Mouse (Mus musculus) ZHBTc4 (cell line): ENCODE data around the gene Camk2g.

Experiments
- DNase-seq: peaks from one replicate; pipeline ENCODE4 v3.0.0-alpha.2; 2011; ENCODE audit warnings: low read depth, low spot score

The Camk2g gene

GRCm38 (mm10) chr14:20785231-20785630 is 8.7 kb downstream of the Camk2g start:
- no peak for DNase-seq

- DNase-seq, result no peak
Measured at GRCm38 (mm10) chr14:20784708-20785107, 9.2 kb downstream of the Camk2g start.

GRCm38 (mm10) chr14:20783526-20783925 is 10.4 kb downstream of the Camk2g start:
- DNase-seq, result no peak

GRCm38 (mm10) chr14:20782860-20783259 is 11.0 kb downstream of the Camk2g start:
- DNase-seq, result no peak

- DNase-seq, result no peak
Measured at GRCm38 (mm10) chr14:20780217-20780616, 13.7 kb downstream of the Camk2g start.

- no peak for DNase-seq
Measured at GRCm38 (mm10) chr14:20778496-20778895, 15.4 kb downstream of the Camk2g start.

GRCm38 (mm10) chr14:20775661-20776060 is 18.2 kb downstream of the Camk2g start:
- DNase-seq, result no peak

- no peak for DNase-seq
Measured at GRCm38 (mm10) chr14:20773410-20773809, 20.5 kb downstream of the Camk2g start.

- DNase-seq, result no peak
Measured at GRCm38 (mm10) chr14:20772808-20773207, 21.1 kb downstream of the Camk2g start.

GRCm38 (mm10) chr14:20771941-20772340 is 21.9 kb downstream of the Camk2g start:
- no peak for DNase-seq

GRCm38 (mm10) chr14:20768581-20768980 is 25.3 kb downstream of the Camk2g start:
- no peak for DNase-seq

- no peak for DNase-seq
Measured at GRCm38 (mm10) chr14:20767936-20768335, 26.0 kb downstream of the Camk2g start.

GRCm38 (mm10) chr14:20765642-20766258 is 28.1 kb downstream of the Camk2g start:
- DNase-seq, result peak; percentile 89

GRCm38 (mm10) chr14:20764942-20765341 is 28.9 kb downstream of the Camk2g start:
- DNase-seq, result no peak

- peak; percentile 72 for DNase-seq
Measured at GRCm38 (mm10) chr14:20758768-20759435, 35.0 kb downstream of the Camk2g start.

- DNase-seq, result no peak
Measured at GRCm38 (mm10) chr14:20757370-20757907, 36.4 kb downstream of the Camk2g start.

- no peak for DNase-seq
Measured at GRCm38 (mm10) chr14:20753792-20754191, 40.1 kb downstream of the Camk2g start.

GRCm38 (mm10) chr14:20750503-20750902 is 43.4 kb downstream of the Camk2g start:
- no peak for DNase-seq

GRCm38 (mm10) chr14:20749494-20750051 is 44.3 kb downstream of the Camk2g start:
- DNase-seq, result no peak

GRCm38 (mm10) chr14:20748388-20748787 is 45.5 kb downstream of the Camk2g start:
- DNase-seq, result no peak

GRCm38 (mm10) chr14:20746935-20747334 is 47.0 kb downstream of the Camk2g start:
- no peak for DNase-seq

GRCm38 (mm10) chr14:20743614-20744013 is 50.3 kb downstream of the Camk2g start:
- no peak for DNase-seq

- no peak for DNase-seq
Measured at GRCm38 (mm10) chr14:20741301-20741700, 52.6 kb downstream of the Camk2g start.
